Mouse (Mus musculus) midbrain, embryonic 12.5 days (tissue): ENCODE results near the gene 4931406C07Rik. TPM values are rescaled to one million over a fixed set of nuclear protein-coding genes. Genes with fewer than 3 reads are reported as not detected.

ENCODE experiments used
- ATAC-seq: fragments of 200-750 bp; cut with Nextera tagmentation; 2 replicates; pipeline ENCODE4 v1.8.0; 2017; ENCODE audit warnings: low read depth, moderate TSS enrichment, moderate library complexity; ENCODE audit not compliant: low FRiP score
- H3K27ac ChIP-seq: fragments of 300-500 bp; sonication (generic); replicated peaks from 2 replicates; pipeline ENCODE4 v1.5.1; 2016; ENCODE audit warnings: mild to moderate bottlenecking
- H3K27me3 ChIP-seq: fragments of 300-500 bp; sonication (generic); 2 replicates; pipeline ENCODE4 v1.6.1; 2016; ENCODE audit warnings: mild to moderate bottlenecking
- H3K36me3 ChIP-seq: fragments of 300-500 bp; sonication (generic); 2 replicates; pipeline ENCODE4 v1.6.1; 2016
- H3K4me1 ChIP-seq: fragments of 300-500 bp; sonication (generic); 2 replicates; pipeline ENCODE4 v1.6.1; 2016
- H3K4me2 ChIP-seq: fragments of 300-500 bp; sonication (generic); replicated peaks from 2 replicates; pipeline ENCODE4 v1.6.1; 2016; ENCODE audit warnings: mild to moderate bottlenecking, moderate library complexity
- H3K4me3 ChIP-seq: fragments of 300-500 bp; sonication (generic); 2 replicates; pipeline ENCODE4 v1.5.1; 2016; ENCODE audit warnings: mild to moderate bottlenecking
- H3K9ac ChIP-seq: fragments of 300-500 bp; sonication (generic); replicated peaks from 2 replicates; pipeline ENCODE4 v1.6.1; 2016; ENCODE audit warnings: mild to moderate bottlenecking, moderate library complexity
- H3K9me3 ChIP-seq: fragments of 300-500 bp; sonication (generic); 2 replicates; pipeline ENCODE4 v1.6.1; 2016; ENCODE audit warnings: mild to moderate bottlenecking
- WGBS: fragments of 180-500 bp; shearing (Covaris S2); methylation state at CpG from one replicate; pipeline ENCODE4 v1.1.7; 2016; 5-methylcytosine and 5-hydroxymethylcytosine counted together
- polyA plus RNA-seq: library from polyadenylated mRNA; unstranded; fragments of >200 nt; fragmentation: Nextera tagmentation; extraction: Ambion mirVana; gene quantifications from 2 replicates; pipeline ENCODE4 v1.2.1, GENCODE M21; 2016

The 4931406C07Rik gene
- polyA plus RNA-seq, 1 experiment from 2014 or later = 9.0 TPM

DNA sequence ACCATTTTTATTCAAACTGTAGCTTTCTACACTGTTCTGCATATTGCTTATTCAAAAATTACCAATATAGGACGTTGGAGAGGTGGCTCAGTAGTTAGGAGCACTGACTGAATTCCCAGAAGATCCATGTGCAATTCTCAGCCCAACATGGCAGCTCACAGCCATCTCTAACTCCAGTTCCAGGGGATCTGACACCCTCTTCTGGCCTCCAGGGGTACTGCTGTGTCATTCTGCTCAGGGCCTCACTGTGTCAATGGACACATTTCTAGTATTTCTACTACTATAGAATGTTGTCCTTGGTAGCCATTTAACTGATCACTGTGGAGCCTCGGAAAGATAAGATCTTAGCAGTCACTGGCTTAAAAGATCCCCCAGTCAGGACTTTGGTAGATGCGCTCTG, 20.8 kb downstream of the 4931406C07Rik start:
- H3K9me3 ChIP-seq = no peaks in the 10 kb centered on the region
- H3K9ac ChIP-seq = no peak overlapping the region
- 0 out of 2 replicates have a peak, but pooled peaks cover 3% of the 10 kb centered on the region for H3K36me3 ChIP-seq
- ATAC-seq = no peak
- H3K27ac ChIP-seq = no peak overlapping the region
- no peak overlapping the region for H3K4me3 ChIP-seq
- H3K4me2 ChIP-seq = no peak overlapping the region
- H3K4me1 ChIP-seq = peaks cover 6% of the 10 kb centered on the region
- WGBS = 65% methylated on average over 3 of the region's 3 CpGs
- H3K27me3 ChIP-seq = no peaks in the 10 kb centered on the region

GRCm38 (mm10) chr9:15280491-15280879, 25.8 kb downstream of the 4931406C07Rik start:
- H3K27ac ChIP-seq = 0 out of 2 replicates have a peak overlapping the region, but pooled peaks have one; percentile 90
- peaks cover 16% of the 10 kb centered on the region for H3K36me3 ChIP-seq
- ATAC-seq = no peak
- peaks cover 19% of the 10 kb centered on the region for H3K4me1 ChIP-seq
- H3K27me3 ChIP-seq = no peaks in the 10 kb centered on the region
- H3K9me3 ChIP-seq = no peaks in the 10 kb centered on the region
- H3K4me3 ChIP-seq = peak overlapping the region; percentile 97
- 49% methylated on average over 5 of the region's 5 CpGs for WGBS
- peak overlapping the region; percentile 96 for H3K9ac ChIP-seq
- peak overlapping the region; percentile 80 for H3K4me2 ChIP-seq

DNA sequence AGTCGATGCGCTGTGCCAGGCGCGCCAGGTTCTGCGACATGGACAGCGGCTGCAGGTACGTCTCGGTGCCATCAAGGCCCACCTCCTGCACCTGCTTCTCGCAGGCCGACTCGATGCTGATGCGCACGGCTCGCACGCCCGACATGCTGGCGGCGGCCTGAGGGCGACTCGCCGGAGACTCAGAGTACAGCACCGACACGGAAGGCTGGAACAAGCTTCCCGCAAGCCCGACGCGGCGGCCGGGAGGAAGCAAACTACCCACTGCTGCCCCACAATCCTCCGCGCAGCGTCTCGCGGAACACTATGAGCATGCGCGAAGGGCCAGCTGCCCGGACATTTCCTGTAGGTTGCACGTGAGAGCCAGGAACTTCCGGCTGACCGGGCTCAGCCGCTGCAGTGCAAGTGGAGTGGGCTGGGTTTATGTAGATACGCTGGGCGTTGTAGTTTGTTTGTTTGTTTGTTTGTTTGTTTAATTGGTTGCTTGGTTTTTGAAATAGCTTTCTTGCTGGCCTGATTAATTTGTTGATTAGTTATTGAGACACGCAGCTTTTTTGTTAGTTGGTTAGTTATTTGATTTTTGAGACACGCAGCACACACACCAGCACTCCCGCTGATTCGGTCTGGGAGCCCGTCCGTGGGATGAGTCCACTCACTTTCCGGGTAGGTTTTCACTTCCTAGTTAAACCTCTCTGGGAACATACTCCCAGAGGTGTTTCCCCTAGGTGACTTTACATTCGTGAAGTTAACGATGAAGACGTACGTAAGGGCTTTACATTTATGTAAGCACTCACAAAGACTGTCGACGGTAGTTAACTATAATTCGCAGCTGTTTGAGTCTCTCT, 26.4 kb downstream of the 4931406C07Rik start, which contains the start of gene Med17:
Med17 (minus strand) TSS at position 283 of the 842 bp plus-strand sequence.
- Histone ChIP-seq H3K27me3 (no peaks in the 10 kb centered on the region), H3K9me3 (no peaks in the 10 kb centered on the region), H3K36me3 (peaks cover 22% of the 10 kb centered on the region), H3K9ac (peak within 1 kb of the TSS; percentile 96), H3K27ac (peak within 1 kb of the TSS; percentile 90), H3K4me2 (peak within 1 kb of the TSS; percentile 80), H3K4me3 (peak within 1 kb of the TSS; percentile 97), H3K4me1 (peaks cover 19% of the 10 kb centered on the region)
- ATAC-seq = peak; percentile 97
- 2% methylated on average over 57 of the region's 57 CpGs for WGBS

GRCm38 (mm10) chr9:15279139-15279648, 27.1 kb downstream of the 4931406C07Rik start:
- ATAC-seq = no peak
- H3K27ac ChIP-seq = peak overlapping the region; percentile 90
- H3K4me3 ChIP-seq = peak overlapping the region; percentile 97
- H3K27me3 ChIP-seq = no peaks in the 10 kb centered on the region
- no peaks in the 10 kb centered on the region for H3K9me3 ChIP-seq
- H3K36me3 ChIP-seq = peaks cover 28% of the 10 kb centered on the region
- 10% methylated on average over 19 of the region's 19 CpGs for WGBS
- H3K9ac ChIP-seq = peak overlapping the region; percentile 96
- H3K4me2 ChIP-seq = peak overlapping the region; percentile 80
- H3K4me1 ChIP-seq = peaks cover 19% of the 10 kb centered on the region

DNA sequence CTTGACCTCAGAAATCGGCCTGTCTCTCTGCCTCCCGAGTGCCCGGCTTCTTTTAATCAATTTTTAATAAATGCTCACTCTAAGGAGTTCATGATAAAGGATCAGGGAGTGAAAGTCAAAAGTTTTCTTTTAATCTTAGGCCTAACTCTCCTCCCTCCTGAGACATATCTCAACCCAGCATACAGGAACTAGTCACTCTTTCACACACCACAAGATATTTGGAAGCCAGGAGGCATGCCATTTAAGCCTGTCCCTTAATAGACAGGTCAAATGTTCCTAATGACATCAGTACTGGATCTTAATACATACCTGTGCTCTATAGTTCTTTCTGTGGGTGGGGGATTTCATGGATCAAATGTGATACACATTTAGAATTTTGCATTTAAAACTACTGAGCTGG, 27.9 kb downstream of the 4931406C07Rik start:
- Histone ChIP-seq H3K9ac (no peak overlapping the region), H3K27me3 (no peaks in the 10 kb centered on the region), H3K9me3 (no peaks in the 10 kb centered on the region), H3K4me1 (peaks cover 19% of the 10 kb centered on the region), H3K4me3 (no peak overlapping the region), H3K27ac (no peak overlapping the region), H3K36me3 (peaks cover 37% of the 10 kb centered on the region), H3K4me2 (no peak overlapping the region)
- WGBS = 97% methylated on average over 3 of the region's 3 CpGs
- no peak for ATAC-seq

DNA sequence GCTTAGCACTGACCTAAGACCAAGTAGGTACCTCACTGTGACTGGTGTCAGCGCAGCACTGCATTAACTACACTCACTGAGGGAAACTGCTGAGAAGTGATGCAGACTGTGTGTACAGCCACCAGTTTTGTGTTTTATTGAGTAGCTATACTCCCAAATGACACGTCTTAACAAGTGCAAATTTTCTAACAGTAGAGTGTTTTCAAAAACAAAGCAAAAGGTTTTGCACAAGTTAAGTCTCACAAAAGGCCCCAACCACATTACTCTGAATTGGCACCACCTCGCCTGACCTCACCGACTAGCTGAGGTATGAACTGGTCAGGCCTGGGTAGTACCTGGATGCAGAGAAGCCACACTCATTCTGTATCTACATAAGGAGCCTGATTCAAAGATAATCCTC, 29.4 kb downstream of the 4931406C07Rik start:
- Histone ChIP-seq H3K4me1 (peaks cover 19% of the 10 kb centered on the region), H3K4me2 (no peak overlapping the region), H3K36me3 (peaks cover 52% of the 10 kb centered on the region), H3K4me3 (no peak overlapping the region), H3K9ac (no peak overlapping the region), H3K27ac (no peak overlapping the region), H3K9me3 (no peaks in the 10 kb centered on the region), H3K27me3 (no peaks in the 10 kb centered on the region)
- WGBS = 97% methylated on average over 4 of the region's 4 CpGs
- ATAC-seq = no peak

- Histone ChIP-seq H3K4me2 (no peak overlapping the region), H3K36me3 (peaks cover 81% of the 10 kb centered on the region), H3K4me3 (no peak overlapping the region), H3K27me3 (no peaks in the 10 kb centered on the region), H3K27ac (no peak overlapping the region), H3K4me1 (peaks cover 10% of the 10 kb centered on the region), H3K9ac (no peak overlapping the region), H3K9me3 (no peaks in the 10 kb centered on the region)
- WGBS = 92% methylated on average over 2 of the region's 2 CpGs
- no peak for ATAC-seq
Measured at GRCm38 (mm10) chr9:15273981-15274380, 32.3 kb downstream of the 4931406C07Rik start.

DNA sequence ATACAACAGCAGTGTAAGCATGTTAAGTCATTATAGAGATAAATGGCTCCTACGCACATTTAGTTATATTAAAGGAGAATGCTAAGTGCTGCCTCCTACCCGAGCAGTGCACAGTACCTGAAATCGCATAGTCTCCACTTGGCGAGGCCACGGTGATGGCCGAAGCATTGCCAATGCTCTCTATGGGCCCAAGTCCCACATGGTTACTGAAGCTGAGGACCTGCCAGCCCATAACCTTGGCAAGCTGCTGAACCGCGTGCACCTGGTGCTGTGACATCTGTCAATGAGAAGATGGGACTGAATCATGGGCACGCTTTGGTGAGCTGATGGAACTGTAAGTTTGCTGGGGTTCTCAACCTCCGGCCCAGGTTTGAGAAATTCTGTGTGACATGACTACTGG, 42.8 kb downstream of the 4931406C07Rik start:
- H3K27ac ChIP-seq = no peak overlapping the region
- no peak for ATAC-seq
- no peak overlapping the region for H3K4me3 ChIP-seq
- no peak overlapping the region for H3K9ac ChIP-seq
- H3K9me3 ChIP-seq = no peaks in the 10 kb centered on the region
- no peak overlapping the region for H3K4me2 ChIP-seq
- WGBS = 97% methylated on average over 10 of the region's 10 CpGs
- no peaks in the 10 kb centered on the region for H3K4me1 ChIP-seq
- H3K27me3 ChIP-seq = no peaks in the 10 kb centered on the region
- H3K36me3 ChIP-seq = peaks cover 80% of the 10 kb centered on the region

GRCm38 (mm10) chr9:15261980-15262379, 44.3 kb downstream of the 4931406C07Rik start:
- H3K36me3 ChIP-seq = peaks cover 66% of the 10 kb centered on the region
- no peak for ATAC-seq

GRCm38 (mm10) chr9:15256214-15256613, 50.0 kb downstream of the 4931406C07Rik start:
- no peaks in the 10 kb centered on the region for H3K4me1 ChIP-seq
- 78% methylated on average over 3 of the region's 3 CpGs for WGBS

More at GRCm38 (mm10) chr9:15261980-15262379, 44.3 kb downstream of the 4931406C07Rik start:
- Histone ChIP-seq H3K27me3 (no peaks in the 10 kb centered on the region), H3K9ac (no peak overlapping the region), H3K4me1 (no peaks in the 10 kb centered on the region), H3K4me2 (no peak overlapping the region), H3K9me3 (no peaks in the 10 kb centered on the region), H3K4me3 (no peak overlapping the region), H3K27ac (no peak overlapping the region)
- 95% methylated on average over 8 of the region's 8 CpGs for WGBS

GRCm38 (mm10) chr9:15254501-15254900, 51.7 kb downstream of the 4931406C07Rik start:
- Histone ChIP-seq H3K4me1 (no peaks in the 10 kb centered on the region), H3K9me3 (no peaks in the 10 kb centered on the region), H3K4me3 (no peak overlapping the region), H3K9ac (no peak overlapping the region), H3K27me3 (no peaks in the 10 kb centered on the region), H3K27ac (no peak overlapping the region), H3K4me2 (no peak overlapping the region), H3K36me3 (no peaks in the 10 kb centered on the region)
- WGBS = 85% methylated on average over 7 of the region's 7 CpGs
- no peak for ATAC-seq

More at GRCm38 (mm10) chr9:15256214-15256613, 50.0 kb downstream of the 4931406C07Rik start:
- Histone ChIP-seq H3K9me3 (no peaks in the 10 kb centered on the region), H3K4me2 (no peak overlapping the region), H3K36me3 (peaks cover 10% of the 10 kb centered on the region), H3K9ac (no peak overlapping the region), H3K4me3 (no peak overlapping the region), H3K27me3 (no peaks in the 10 kb centered on the region), H3K27ac (no peak overlapping the region)
- ATAC-seq = no peak

- Histone ChIP-seq H3K36me3 (no peaks in the 10 kb centered on the region), H3K9ac (no peak overlapping the region), H3K4me2 (no peak overlapping the region), H3K4me1 (no peaks in the 10 kb centered on the region), H3K27ac (no peak overlapping the region), H3K4me3 (no peak overlapping the region), H3K9me3 (no peaks in the 10 kb centered on the region), H3K27me3 (no peaks in the 10 kb centered on the region)
- 82% methylated on average over 7 of the region's 7 CpGs for WGBS
- no peak for ATAC-seq
Measured at GRCm38 (mm10) chr9:15252196-15252595, 54.1 kb downstream of the 4931406C07Rik start.
